Mouse (Mus musculus): ENCODE measurements around the gene Olfr466. TPM values are rescaled to one million over a fixed set of nuclear protein-coding genes. Genes with fewer than 3 reads are reported as not detected.

Gene Olfr466
- polyA plus RNA-seq, 1 experiment from 2014 or later = not detected

DNA sequence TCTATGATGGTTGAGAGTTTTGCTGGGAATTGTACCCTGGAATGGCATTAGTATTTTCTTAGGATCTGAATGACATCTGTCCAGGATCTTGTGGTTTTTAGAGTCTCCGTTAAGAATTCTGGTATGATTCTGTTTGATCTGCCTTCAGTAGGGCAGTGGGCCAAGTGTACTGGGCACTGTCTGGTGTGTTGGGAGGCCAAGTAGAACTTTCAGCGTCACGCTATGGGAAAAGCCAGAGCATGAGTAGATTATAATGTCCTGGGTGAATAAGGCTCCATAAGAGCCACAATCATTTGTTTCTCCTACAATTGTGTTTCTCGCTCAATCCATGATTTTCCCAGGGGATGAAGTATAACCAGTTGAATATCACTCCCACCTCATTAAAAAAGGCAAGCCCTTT is 12.3 kb upstream of the Olfr466 start, which contains the start of gene Olfr465-ps1:
TSS of gene Olfr465-ps1 (plus strand) at position 301 of the 400 bp plus-strand sequence.
- Histone ChIP-seq H3K4me3 (ENCODE audit: low read depth, low read length) (no peak within 1 kb of the TSS), H3K9ac (ENCODE audit: low read length) (no peak within 1 kb of the TSS), H3K27me3 (replicated peaks; ENCODE audit: control insufficient read depth, insufficient read depth, low read length) (no peaks in the 10 kb centered on the region), H3K36me3 (ENCODE audit: control insufficient read depth, insufficient read depth, low read length) (no peaks in the 10 kb centered on the region), H3K4me1 (ENCODE audit: control insufficient read depth, insufficient read depth, low read length) (no peaks in the 10 kb centered on the region), H3K9me3 (replicated peaks; ENCODE audit: control insufficient read depth, low read length) (no peaks in the 10 kb centered on the region), H3K4me2 (ENCODE audit: low read length) (no peak within 1 kb of the TSS), H3K27ac (ENCODE audit: low read depth, low read length) (no peak within 1 kb of the TSS)
- DNase-seq (ENCODE audit: low spot score) (no peak), ATAC-seq (no peak)
- 83% methylated on average over 4 of the region's 4 CpGs for WGBS

DNA sequence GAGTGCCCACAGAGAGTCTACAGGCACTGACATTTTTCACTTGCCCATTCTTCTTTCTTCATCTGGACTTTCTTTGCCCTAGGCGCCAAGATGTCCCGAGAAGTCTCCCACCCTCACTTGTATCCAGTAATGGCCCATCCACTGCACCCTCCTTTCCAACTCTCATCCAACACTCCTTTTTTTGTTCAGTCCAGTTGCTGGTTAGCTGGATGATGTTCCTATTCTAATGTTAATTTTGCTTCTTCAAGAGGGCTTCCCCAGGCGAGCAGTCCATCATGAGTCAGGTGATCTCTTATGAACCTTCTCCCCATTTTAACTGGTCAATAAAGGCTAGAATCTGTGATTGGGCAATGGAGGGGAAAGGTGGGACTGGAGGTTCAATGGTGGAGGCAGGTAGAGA is 24.1 kb downstream of the Olfr466 start:
- no peaks in the 10 kb centered on the region for H3K27me3 ChIP-seq (replicated peaks; ENCODE audit: control insufficient read depth, insufficient read depth, low read length)
- no peak overlapping the region for H3K9ac ChIP-seq (ENCODE audit: low read length)
- ATAC-seq (no peak), DNase-seq (ENCODE audit: low spot score) (no peak)
- H3K4me3 ChIP-seq (ENCODE audit: low read depth, low read length) = no peak overlapping the region
- no peaks in the 10 kb centered on the region for H3K9me3 ChIP-seq (replicated peaks; ENCODE audit: control insufficient read depth, low read length)
- H3K4me1 ChIP-seq (ENCODE audit: control insufficient read depth, insufficient read depth, low read length) = no peaks in the 10 kb centered on the region
- H3K4me2 ChIP-seq (ENCODE audit: low read length) = no peak overlapping the region
- H3K27ac ChIP-seq (ENCODE audit: low read depth, low read length) = no peak overlapping the region
- H3K36me3 ChIP-seq (ENCODE audit: control insufficient read depth, insufficient read depth, low read length) = no peaks in the 10 kb centered on the region
- 81% methylated on average over 3 of the region's 3 CpGs for WGBS

GRCm38 (mm10) chr13:65175734-65176471 is 25.9 kb downstream of the Olfr466 start:
- peak overlapping the region; percentile 25; the same call in 1 of the 2 replicates for H3K4me3 ChIP-seq (ENCODE audit: low read depth, low read length)
- H3K4me2 ChIP-seq (ENCODE audit: low read length) = peak overlapping the region; percentile 50
- peak; percentile 34; the same call in 1 of the 2 replicates for ATAC-seq
- peak; percentile 57 for DNase-seq (ENCODE audit: low spot score)
- peak overlapping the region; percentile 49 for H3K9ac ChIP-seq (ENCODE audit: low read length)
- H3K27me3 ChIP-seq (replicated peaks; ENCODE audit: control insufficient read depth, insufficient read depth, low read length) = no peaks in the 10 kb centered on the region
- WGBS = 30% methylated on average over 39 of the region's 46 CpGs
- H3K36me3 ChIP-seq (ENCODE audit: control insufficient read depth, insufficient read depth, low read length) = no peaks in the 10 kb centered on the region
- H3K4me1 ChIP-seq (ENCODE audit: control insufficient read depth, insufficient read depth, low read length) = no peaks in the 10 kb centered on the region
- no peaks in the 10 kb centered on the region for H3K9me3 ChIP-seq (replicated peaks; ENCODE audit: control insufficient read depth, low read length)
- H3K27ac ChIP-seq (ENCODE audit: low read depth, low read length) = no peak overlapping the region

GRCm38 (mm10) chr13:65176472-65177091 is 26.5 kb downstream of the Olfr466 start:
- no peak for DNase-seq (ENCODE audit: low spot score)
- Histone ChIP-seq H3K4me2 (ENCODE audit: low read length) (no peak overlapping the region), H3K4me3 (ENCODE audit: low read depth, low read length) (no peak overlapping the region), H3K4me1 (ENCODE audit: control insufficient read depth, insufficient read depth, low read length) (no peaks in the 10 kb centered on the region), H3K36me3 (ENCODE audit: control insufficient read depth, insufficient read depth, low read length) (no peaks in the 10 kb centered on the region), H3K27me3 (replicated peaks; ENCODE audit: control insufficient read depth, insufficient read depth, low read length) (no peaks in the 10 kb centered on the region), H3K27ac (ENCODE audit: low read depth, low read length) (no peak overlapping the region), H3K9me3 (replicated peaks; ENCODE audit: control insufficient read depth, low read length) (no peaks in the 10 kb centered on the region), H3K9ac (ENCODE audit: low read length) (no peak overlapping the region)
- WGBS = 60% methylated on average over 15 of the region's 15 CpGs
- ATAC-seq = no peak

GRCm38 (mm10) chr13:65200667-65201066 is 50.6 kb downstream of the Olfr466 start:
- Histone ChIP-seq H3K27me3 (replicated peaks; ENCODE audit: control insufficient read depth, insufficient read depth, low read length) (no peaks in the 10 kb centered on the region), H3K27ac (ENCODE audit: low read depth, low read length) (no peak overlapping the region), H3K4me1 (ENCODE audit: control insufficient read depth, insufficient read depth, low read length) (no peaks in the 10 kb centered on the region), H3K9ac (ENCODE audit: low read length) (no peak overlapping the region), H3K9me3 (replicated peaks; ENCODE audit: control insufficient read depth, low read length) (no peaks in the 10 kb centered on the region), H3K4me3 (ENCODE audit: low read depth, low read length) (no peak overlapping the region), H3K4me2 (ENCODE audit: low read length) (no peak overlapping the region), H3K36me3 (ENCODE audit: control insufficient read depth, insufficient read depth, low read length) (no peaks in the 10 kb centered on the region)
- ATAC-seq = no peak
- 77% methylated on average over 1 of the region's 1 CpGs for WGBS
- no peak for DNase-seq (ENCODE audit: low spot score)

Other genes starting within 250 kb of the Olfr466 start
- 2.5 and 3.7 TPM in 2 replicates for gene Cntnap3, start 246.3 kb upstream of the Olfr466 start, polyA plus RNA-seq (2014; fragmentation: Nextera tagmentation; extraction: Ambion mirVana)
- not detected in 2 replicates for gene Spata31, start 232.8 kb upstream of the Olfr466 start, polyA plus RNA-seq (2014; fragmentation: Nextera tagmentation; extraction: Ambion mirVana)
- not detected in 2 replicates for gene Spata31d1c, start 117.2 kb upstream of the Olfr466 start, polyA plus RNA-seq (2014; fragmentation: Nextera tagmentation; extraction: Ambion mirVana)
- gene Prss47, start 97.5 kb upstream of the Olfr466 start, polyA plus RNA-seq (2014; fragmentation: Nextera tagmentation; extraction: Ambion mirVana) = not detected in 2 replicates
- 33.6 and 36.3 TPM in 2 replicates for gene Mfsd14b, start 37.3 kb upstream of the Olfr466 start, polyA plus RNA-seq (2014; fragmentation: Nextera tagmentation; extraction: Ambion mirVana)
- gene Olfr465-ps1, start 12.2 kb upstream of the Olfr466 start, polyA plus RNA-seq (2014; fragmentation: Nextera tagmentation; extraction: Ambion mirVana) = not detected in 2 replicates
- gene Nlrp4f, start 55.7 kb downstream of the Olfr466 start, polyA plus RNA-seq (2014; fragmentation: Nextera tagmentation; extraction: Ambion mirVana) = not detected in 2 replicates
- gene Gm10775, start 109.3 kb downstream of the Olfr466 start, polyA plus RNA-seq (2014; fragmentation: Nextera tagmentation; extraction: Ambion mirVana) = 0.14 TPM in 1 of 2 replicates, not detected in the other
- 17.6 and 21.4 TPM in 2 replicates for gene Zfp369, start 128.6 kb downstream of the Olfr466 start, polyA plus RNA-seq (2014; fragmentation: Nextera tagmentation; extraction: Ambion mirVana)

Data from forebrain, embryonic 14.5 days (tissue).